13 mouse cellular contexts compared by ENCODE assay signal in the genomic region with DNA sequence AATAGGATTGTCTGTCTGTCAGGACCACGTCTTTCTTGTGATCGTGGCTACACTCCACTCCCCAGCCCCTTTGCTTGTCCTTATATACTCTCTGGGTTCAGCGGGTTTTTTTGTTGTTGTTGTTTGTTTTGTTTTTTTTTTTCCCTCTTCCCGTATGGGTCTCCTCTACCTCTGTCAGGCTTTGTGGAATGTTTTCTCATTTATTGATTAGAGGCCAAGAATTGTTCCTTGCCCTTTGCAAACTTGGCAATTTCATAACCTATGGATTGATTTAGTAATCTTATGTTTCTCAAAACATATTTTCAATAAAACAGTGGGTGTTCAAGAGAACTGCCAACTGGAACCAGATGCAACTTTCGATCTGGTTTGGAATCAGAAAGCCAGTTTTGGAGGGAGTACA. TPM values are rescaled to one million over a fixed set of nuclear protein-coding genes. Genes with fewer than 3 reads are reported as not detected.
"Had no signal": no experiment of that assay in that cellular context is flagged by ENCODE, and none has a peak within 500 bp of the region (broad histone marks: within the 10 kb centered on the region; RNA-seq: fewer than 3 reads in every experiment).

TSS of gene Mup19 (minus strand) at position 101 of the 400 bp plus-strand sequence.

RNA-seq across cellular contexts. Expression of gene Mup19, which starts in this region (rescaled TPM):
- total RNA-seq: neutrophil, adult 5-6 weeks had no signal
- polyA plus RNA-seq: neural tube, embryonic 13.5 days; neural tube, embryonic 14.5 days; neural tube, embryonic 15.5 days; small intestine, adult 2 months; spleen, adult 2 months; stomach, embryonic 14.5 days; stomach, embryonic 15.5 days; stomach, embryonic 16.5 days; stomach, postnatal 0 days; testis, adult 2 months; thymus, adult 2 months; urinary bladder, adult 2 months had no signal
